Mouse (Mus musculus): ENCODE measurements around the gene Cpt1c.

DNA sequence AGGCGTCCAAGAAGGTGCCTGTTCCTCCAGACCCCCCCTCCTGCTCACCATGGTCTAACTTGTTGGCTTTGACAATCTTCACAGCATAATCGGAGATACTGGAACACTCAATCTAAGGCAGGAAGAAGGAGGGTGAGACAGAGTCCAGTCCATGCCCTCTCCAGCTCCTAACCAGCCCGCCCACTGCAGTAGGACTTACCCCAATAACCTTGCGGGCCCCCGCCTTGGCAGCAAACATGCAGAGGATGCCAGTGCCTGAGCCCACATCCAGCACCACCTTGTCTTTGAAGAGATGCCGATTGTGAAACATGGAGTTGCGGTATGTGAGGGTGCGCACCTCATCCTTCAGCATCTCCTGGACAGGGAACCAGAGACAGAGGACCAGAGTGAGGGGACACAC is 6.9 kb upstream of the Cpt1c start:
- no peak for TF ChIP-seq CTCF (IDR thresholded peaks at IDR 0.05; ENCODE audit: borderline replicate concordance, control insufficient read depth, extremely low read depth, insufficient read depth, low read length, poor library complexity)
- no peak for TF ChIP-seq POLR2A (IDR thresholded peaks at IDR 0.05; ENCODE audit: control insufficient read depth, extremely low read depth, insufficient read depth, low read length, poor library complexity)
